Mouse (Mus musculus) thymus, adult 2 months (tissue): ENCODE measurements around the gene Cdip1.

Experiments
- CTCF ChIP-seq: fragments of 200-500 bp; IDR thresholded peaks from 2 replicates; pipeline ENCODE4 v1.5.1; 2012; ENCODE audit warnings: mild to moderate bottlenecking, control low read depth, low read length, moderate library complexity, borderline replicate concordance; ENCODE audit not compliant: control insufficient read depth, poor library complexity, insufficient read depth; ENCODE audit errors: extremely low read depth
- POLR2A ChIP-seq: fragments of 200-500 bp; IDR thresholded peaks from 2 replicates; pipeline ENCODE4 v1.6.1; 2012; ENCODE audit warnings: mild to moderate bottlenecking, low read length, control low read depth, moderate library complexity; ENCODE audit not compliant: control insufficient read depth, poor library complexity, insufficient read depth; ENCODE audit errors: extremely low read depth

- TF ChIP-seq POLR2A (no peak), CTCF (no peak)
Measured at GRCm38 (mm10) chr16:4835191-4835590, 45.1 kb upstream of the Cdip1 start, which contains the start of gene 4930562C15Rik.
